Mouse (Mus musculus) heart, embryonic 15.5 days (tissue): Measurements from ENCODE around the gene Slc27a3. TPM values are rescaled to one million over a fixed set of nuclear protein-coding genes. Genes with fewer than 3 reads are reported as not detected.

ENCODE experiments used
- ATAC-seq: fragments of 200-750 bp; cut with Nextera tagmentation; replicated peaks from 2 replicates; pipeline ENCODE4 v1.8.0; 2017; ENCODE audit warnings: low read depth, moderate TSS enrichment; ENCODE audit not compliant: insufficient number of reproducible peaks, insufficient read depth, low FRiP score
- H3K27ac ChIP-seq: fragments of 300-500 bp; sonication (generic); 2 replicates; pipeline ENCODE4 v1.5.1; 2015; ENCODE audit warnings: mild to moderate bottlenecking, inconsistent platforms
- H3K27me3 ChIP-seq: fragments of 300-500 bp; sonication (generic); 2 replicates; pipeline ENCODE4 v1.6.1; 2015; ENCODE audit warnings: inconsistent platforms
- H3K36me3 ChIP-seq: fragments of 300-500 bp; sonication (generic); 2 replicates; pipeline ENCODE4 v1.6.1; 2015; ENCODE audit warnings: mild to moderate bottlenecking, inconsistent platforms
- H3K4me1 ChIP-seq: fragments of 300-500 bp; sonication (generic); replicated peaks from 2 replicates; pipeline ENCODE4 v1.6.1; 2015; ENCODE audit warnings: inconsistent platforms
- H3K4me2 ChIP-seq: fragments of 300-500 bp; sonication (generic); 2 replicates; pipeline ENCODE4 v1.6.1; 2015; ENCODE audit warnings: inconsistent platforms, mild to moderate bottlenecking, moderate library complexity
- H3K4me3 ChIP-seq: fragments of 300-500 bp; sonication (generic); 2 replicates; pipeline ENCODE4 v1.5.1; 2015; ENCODE audit warnings: mild to moderate bottlenecking, inconsistent platforms
- H3K9ac ChIP-seq: fragments of 300-500 bp; sonication (generic); 2 replicates; pipeline ENCODE4 v1.6.1; 2015; ENCODE audit warnings: mild to moderate bottlenecking, inconsistent platforms
- H3K9me3 ChIP-seq: fragments of 300-500 bp; sonication (generic); replicated peaks from 2 replicates; pipeline ENCODE4 v1.6.1; 2016; ENCODE audit warnings: inconsistent platforms
- WGBS: fragments of 180-500 bp; shearing (Covaris S2); methylation state at CpG from one replicate; pipeline ENCODE4 v1.1.7; 2015; ENCODE audit warnings: mixed read lengths; 5-methylcytosine and 5-hydroxymethylcytosine counted together
- polyA plus RNA-seq: library from polyadenylated mRNA; unstranded; fragments of >200 nt; fragmentation: Nextera tagmentation; extraction: Ambion mirVana; gene quantifications from 2 replicates; pipeline ENCODE4 v1.2.1, GENCODE M21; 2015

Slc27a3 gene
- polyA plus RNA-seq, 1 experiment from 2014 or later, result 4.8 TPM

DNA sequence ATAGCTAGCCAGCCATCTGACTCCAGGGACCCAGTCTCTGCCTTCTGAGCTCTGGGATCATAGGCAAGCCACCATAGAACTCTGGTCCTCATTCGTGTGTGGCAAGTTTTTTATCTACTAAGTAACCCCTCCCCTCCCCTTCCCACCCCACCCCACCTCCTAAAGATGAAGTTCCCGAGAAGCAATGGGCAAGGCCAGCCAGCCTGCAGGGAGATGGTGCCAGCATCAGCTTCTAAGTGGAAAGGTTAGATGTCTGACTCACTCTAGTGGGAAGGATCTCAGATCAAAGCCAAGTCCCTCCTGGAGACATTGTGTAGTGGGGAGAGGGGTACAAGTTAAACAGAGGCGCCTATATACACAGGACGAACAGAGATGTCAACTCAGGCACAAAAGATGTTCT, 1.3 kb upstream of the Slc27a3 start:
- Histone ChIP-seq H3K4me3 (no peak overlapping the region), H3K9ac (no peak overlapping the region), H3K36me3 (peaks cover 46% of the 10 kb centered on the region), H3K4me1 (peaks cover 39% of the 10 kb centered on the region), H3K27ac (0 out of 2 replicates have a peak overlapping the region, but pooled peaks have one; percentile 70), H3K4me2 (no peak overlapping the region), H3K9me3 (no peaks in the 10 kb centered on the region), H3K27me3 (0 out of 2 replicates have a peak, but pooled peaks cover 6% of the 10 kb centered on the region)
- ATAC-seq, result no peak
- WGBS, result 56% methylated on average over 4 of the region's 4 CpGs

DNA sequence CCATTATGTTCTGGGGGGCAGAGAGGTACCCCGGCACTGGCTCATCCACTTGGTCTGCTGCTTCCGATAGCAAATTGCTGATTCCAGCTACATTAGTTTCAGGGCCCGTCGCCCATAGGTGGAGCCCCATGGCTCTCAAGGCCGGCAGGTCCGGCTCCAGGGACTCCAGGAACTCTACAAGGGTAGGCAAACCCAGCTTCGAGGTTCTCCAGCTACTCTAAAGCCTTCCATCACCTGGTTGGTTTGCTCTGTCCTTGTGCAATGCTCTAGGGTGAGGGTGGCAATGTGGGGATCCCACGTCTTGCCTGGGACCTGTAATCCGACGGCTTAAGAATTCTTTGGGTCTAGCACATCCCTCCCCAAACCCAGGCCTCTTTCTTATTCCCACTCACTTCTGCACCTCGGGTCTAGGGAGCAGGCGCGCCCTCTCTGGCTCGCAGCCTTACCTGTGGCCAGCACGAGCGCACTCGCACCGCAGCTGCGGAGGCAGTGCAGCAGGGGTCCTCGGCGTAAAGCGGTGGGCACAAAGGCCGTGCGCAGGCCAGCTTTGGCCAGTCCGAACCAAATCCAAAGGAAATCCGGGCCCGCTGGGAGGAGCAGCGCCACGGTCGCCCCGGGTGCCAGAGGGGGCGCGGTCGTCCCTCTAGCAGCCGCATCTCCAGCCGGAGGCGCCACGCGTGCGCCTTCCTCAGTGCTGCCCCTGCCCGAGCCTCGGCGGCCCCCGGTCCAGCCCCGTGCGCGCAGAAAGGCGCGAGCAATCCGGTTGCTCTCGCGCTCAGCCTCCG, 820 bp downstream of the Slc27a3 start:
- Histone ChIP-seq H3K4me3 (peak overlapping the region; percentile 59), H3K4me1 (peaks cover 39% of the 10 kb centered on the region), H3K36me3 (peaks cover 29% of the 10 kb centered on the region), H3K4me2 (peak overlapping the region; percentile 92), H3K9me3 (no peaks in the 10 kb centered on the region), H3K27me3 (0 out of 2 replicates have a peak, but pooled peaks cover 6% of the 10 kb centered on the region), H3K27ac (peak overlapping the region; percentile 70), H3K9ac (peak overlapping the region; percentile 62)
- 4% methylated on average over 53 of the region's 53 CpGs for WGBS
- peak; percentile 47 for ATAC-seq

DNA sequence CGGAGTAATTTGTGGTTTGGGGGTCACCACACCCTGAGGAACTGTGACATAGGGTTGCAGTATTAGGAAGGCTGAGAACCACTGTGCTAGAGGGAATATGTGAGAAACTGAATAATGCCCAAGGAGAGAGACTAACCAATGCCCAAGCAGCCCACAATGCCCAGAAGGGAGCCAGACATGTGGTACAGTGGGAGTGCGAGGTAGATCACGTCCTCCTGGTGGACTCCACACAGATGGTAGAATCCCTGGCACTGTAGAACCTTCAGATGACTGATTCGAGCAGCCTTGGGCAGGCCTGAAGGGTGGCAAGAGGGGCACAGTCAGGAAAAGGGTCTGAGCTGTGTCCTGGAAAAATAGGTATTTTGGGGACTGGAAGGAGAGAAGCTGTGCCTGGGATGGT, 1.5 kb downstream of the Slc27a3 start:
- Histone ChIP-seq H3K9me3 (no peaks in the 10 kb centered on the region), H3K4me2 (peak overlapping the region; percentile 92), H3K27me3 (0 out of 2 replicates have a peak, but pooled peaks cover 6% of the 10 kb centered on the region), H3K36me3 (peaks cover 22% of the 10 kb centered on the region), H3K9ac (no peak overlapping the region), H3K27ac (no peak overlapping the region), H3K4me3 (peak overlapping the region; percentile 59; the same call in 1 of the 2 replicates), H3K4me1 (peaks cover 39% of the 10 kb centered on the region)
- no peak for ATAC-seq
- WGBS, result 87% methylated on average over 4 of the region's 4 CpGs

DNA sequence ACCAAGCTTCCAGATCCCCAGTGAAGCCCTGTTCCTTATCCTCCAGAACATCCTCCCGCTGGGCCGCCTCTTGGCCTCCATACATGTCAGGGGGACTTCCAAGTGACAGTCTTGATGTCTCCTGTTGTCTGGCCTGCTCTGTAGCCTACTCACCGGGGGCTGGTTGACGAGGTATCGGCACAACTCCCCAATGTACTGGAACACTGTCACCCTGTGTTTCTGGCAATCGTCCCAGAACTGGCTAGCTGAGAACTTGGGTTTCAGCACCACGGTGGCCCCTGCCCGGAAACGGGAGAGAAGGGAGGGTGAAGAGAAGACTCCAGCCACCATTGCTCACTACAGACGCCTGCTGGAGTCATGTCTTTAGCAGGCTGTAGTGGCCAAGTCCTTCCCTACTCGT, 2.3 kb downstream of the Slc27a3 start:
- H3K9ac ChIP-seq, result no peak overlapping the region
- ATAC-seq, result no peak

DNA sequence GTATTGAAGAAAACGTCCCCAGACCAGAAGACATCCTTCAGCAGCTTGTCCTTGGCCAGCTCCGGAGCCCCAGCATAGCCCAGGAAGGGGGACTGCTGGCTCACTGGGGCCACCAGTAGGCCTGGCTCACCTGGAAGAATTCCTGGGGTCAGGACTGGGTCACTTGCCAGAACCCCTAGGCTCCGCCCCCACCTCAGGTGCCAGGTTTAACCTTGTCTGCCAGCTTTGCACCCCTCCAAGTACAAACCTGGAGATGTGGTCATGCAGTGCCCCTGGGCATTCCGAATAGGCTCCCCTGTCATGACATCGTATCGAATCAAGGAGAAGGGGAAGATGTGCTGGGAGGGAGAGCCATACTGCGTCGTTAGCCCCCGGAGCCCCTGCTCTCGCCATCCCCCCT, 2.9 kb downstream of the Slc27a3 start:
- Histone ChIP-seq H3K4me2 (no peak overlapping the region), H3K27ac (no peak overlapping the region), H3K9ac (no peak overlapping the region), H3K9me3 (no peaks in the 10 kb centered on the region), H3K36me3 (peaks cover 8% of the 10 kb centered on the region), H3K4me3 (no peak overlapping the region), H3K27me3 (0 out of 2 replicates have a peak, but pooled peaks cover 6% of the 10 kb centered on the region), H3K4me1 (peaks cover 39% of the 10 kb centered on the region)
- ATAC-seq, result no peak
- WGBS, result 92% methylated on average over 10 of the region's 10 CpGs

More for the DNA sequence above, 2.3 kb downstream of the Slc27a3 start:
- H3K4me1 ChIP-seq, result peaks cover 39% of the 10 kb centered on the region
- peak overlapping the region; percentile 92; the same call in 1 of the 2 replicates for H3K4me2 ChIP-seq
- 0 out of 2 replicates have a peak, but pooled peaks cover 6% of the 10 kb centered on the region for H3K27me3 ChIP-seq
- no peak overlapping the region; the same call in 1 of the 2 replicates for H3K4me3 ChIP-seq
- 41% methylated on average over 11 of the region's 11 CpGs for WGBS
- H3K36me3 ChIP-seq, result peaks cover 15% of the 10 kb centered on the region
- H3K9me3 ChIP-seq, result no peaks in the 10 kb centered on the region
- no peak overlapping the region for H3K27ac ChIP-seq

DNA sequence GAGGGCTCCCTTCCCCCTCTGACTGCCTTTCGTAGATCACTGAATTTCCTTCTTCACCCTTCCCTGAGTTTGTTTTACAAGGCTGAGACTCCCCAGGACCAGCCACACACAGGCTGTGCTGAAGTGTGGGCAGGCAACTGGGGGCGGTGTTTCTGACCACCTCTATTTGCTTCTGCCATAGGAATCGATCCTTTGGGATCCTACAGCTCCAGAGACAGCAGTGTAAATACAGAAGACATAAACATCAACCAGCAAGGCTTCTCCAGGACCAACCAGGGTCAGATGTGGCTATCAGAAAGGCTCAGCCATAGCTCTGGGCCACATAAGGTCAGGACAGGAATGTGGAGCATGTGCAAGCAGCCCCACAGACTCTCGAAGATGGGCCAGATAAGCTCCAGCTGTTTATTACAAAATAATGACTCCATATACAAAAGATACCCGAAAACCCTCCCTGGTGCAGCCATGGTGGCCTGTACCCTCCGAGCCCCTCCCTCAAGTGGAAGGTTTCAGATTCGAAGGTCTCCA, 4.8 kb downstream of the Slc27a3 start:
- H3K36me3 ChIP-seq, result peaks cover 3% of the 10 kb centered on the region; the same call in 1 of the 2 replicates
- peaks cover 30% of the 10 kb centered on the region for H3K4me1 ChIP-seq
- no peak overlapping the region for H3K27ac ChIP-seq
- 62% methylated on average over 7 of the region's 7 CpGs for WGBS
- H3K4me3 ChIP-seq, result no peak overlapping the region
- no peak overlapping the region for H3K9ac ChIP-seq
- 0 out of 2 replicates have a peak, but pooled peaks cover 6% of the 10 kb centered on the region for H3K27me3 ChIP-seq
- H3K9me3 ChIP-seq, result no peaks in the 10 kb centered on the region
- no peak overlapping the region for H3K4me2 ChIP-seq
- no peak for ATAC-seq

DNA sequence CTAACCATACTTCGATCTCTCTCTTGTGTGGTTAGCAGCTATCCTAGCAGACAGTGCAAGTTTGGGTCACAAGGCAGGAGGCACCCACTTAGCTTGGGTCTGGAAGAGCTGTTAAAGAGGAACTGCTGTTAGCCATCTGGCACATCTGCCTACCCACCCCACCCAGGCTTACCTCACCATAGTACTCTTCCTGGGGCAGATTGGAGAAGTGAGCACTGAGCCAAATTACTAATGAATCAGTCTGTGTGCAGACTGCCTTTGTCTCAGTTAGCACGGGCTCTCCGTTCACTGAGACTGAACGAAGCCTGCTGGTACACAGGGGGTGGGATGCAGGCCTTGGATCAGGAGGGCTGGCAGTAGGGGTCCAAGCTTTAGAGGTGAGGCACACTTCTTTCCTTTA, 6.0 kb downstream of the Slc27a3 start:
- no peak overlapping the region for H3K4me2 ChIP-seq
- WGBS, result 87% methylated on average over 4 of the region's 4 CpGs
- peaks cover 3% of the 10 kb centered on the region; the same call in 1 of the 2 replicates for H3K36me3 ChIP-seq
- H3K4me1 ChIP-seq, result peaks cover 19% of the 10 kb centered on the region
- H3K27me3 ChIP-seq, result 0 out of 2 replicates have a peak, but pooled peaks cover 6% of the 10 kb centered on the region
- no peak overlapping the region for H3K9ac ChIP-seq
- no peak overlapping the region for H3K27ac ChIP-seq
- no peaks in the 10 kb centered on the region for H3K9me3 ChIP-seq
- no peak for ATAC-seq
- H3K4me3 ChIP-seq, result no peak overlapping the region

DNA sequence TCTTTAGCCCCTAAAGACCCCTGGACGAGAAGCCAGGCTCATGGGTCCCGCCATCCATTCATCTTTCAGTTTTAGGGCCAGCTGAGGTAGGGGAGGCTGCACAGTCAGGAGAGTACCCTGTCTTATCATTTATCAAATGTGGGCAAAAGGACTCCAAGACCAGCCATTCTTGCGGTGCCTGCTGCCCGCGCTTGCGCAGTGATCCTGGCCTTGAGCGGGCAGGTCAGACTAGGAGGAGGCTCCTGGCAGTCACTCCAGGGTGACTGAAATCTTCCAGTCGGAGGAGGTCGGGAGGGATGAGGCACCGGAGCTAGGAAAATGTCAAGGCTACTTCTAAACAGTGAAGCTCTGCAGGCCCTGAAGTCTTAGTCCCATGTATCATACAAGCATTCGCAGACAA, 8.0 kb downstream of the Slc27a3 start:
- H3K9me3 ChIP-seq, result no peaks in the 10 kb centered on the region
- 67% methylated on average over 11 of the region's 11 CpGs for WGBS
- ATAC-seq, result no peak
- H3K4me1 ChIP-seq, result no peaks in the 10 kb centered on the region
- no peaks in the 10 kb centered on the region for H3K27me3 ChIP-seq
- H3K36me3 ChIP-seq, result peaks cover 3% of the 10 kb centered on the region; the same call in 1 of the 2 replicates
- no peak overlapping the region for H3K4me2 ChIP-seq
- no peak overlapping the region for H3K4me3 ChIP-seq
- no peak overlapping the region for H3K27ac ChIP-seq
- no peak overlapping the region for H3K9ac ChIP-seq

DNA sequence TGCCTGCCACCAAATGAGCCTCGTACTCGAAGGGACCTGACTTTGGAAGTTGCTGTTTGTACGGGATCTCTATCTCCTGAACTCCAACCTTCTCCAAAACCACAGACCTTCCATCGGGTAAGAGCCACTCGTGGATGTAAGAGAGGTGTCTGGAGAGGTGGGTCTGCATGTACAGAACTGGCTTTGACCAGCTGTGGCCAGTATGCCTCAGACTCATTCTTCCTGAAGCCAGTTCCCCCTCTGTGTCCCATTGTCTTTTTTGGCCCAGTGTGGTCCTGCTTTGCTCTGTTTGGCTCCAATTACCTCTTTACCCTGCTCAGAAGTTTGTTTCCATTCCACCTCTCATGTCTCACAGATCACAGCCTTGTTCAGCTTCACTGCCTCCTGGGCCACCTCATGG, 11.2 kb downstream of the Slc27a3 start:
- no peaks in the 10 kb centered on the region for H3K36me3 ChIP-seq
- H3K4me2 ChIP-seq, result no peak overlapping the region
- no peaks in the 10 kb centered on the region for H3K4me1 ChIP-seq
- H3K4me3 ChIP-seq, result no peak overlapping the region
- ATAC-seq, result no peak
- 78% methylated on average over 5 of the region's 5 CpGs for WGBS
- no peaks in the 10 kb centered on the region for H3K27me3 ChIP-seq
- H3K27ac ChIP-seq, result no peak overlapping the region
- no peaks in the 10 kb centered on the region for H3K9me3 ChIP-seq
- H3K9ac ChIP-seq, result no peak overlapping the region

DNA sequence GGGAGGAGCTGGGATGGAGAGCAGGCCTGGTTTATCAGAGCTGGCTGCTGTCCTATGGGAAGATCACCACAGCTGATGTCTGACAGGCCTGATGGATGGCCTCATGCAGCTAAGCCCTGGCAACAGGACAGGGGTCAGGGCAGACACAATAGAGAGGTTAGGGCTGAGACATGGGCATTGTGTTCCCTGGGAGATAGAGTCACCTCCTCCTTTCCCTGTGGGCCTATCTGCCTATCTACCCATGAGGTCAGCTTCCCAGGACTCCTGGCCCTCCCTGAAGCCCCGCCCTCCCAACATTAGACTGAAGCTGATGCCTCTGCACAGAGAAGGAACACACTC, 13.5 kb downstream of the Slc27a3 start:
- Histone ChIP-seq H3K9me3 (no peaks in the 10 kb centered on the region), H3K4me2 (no peak overlapping the region), H3K4me1 (no peaks in the 10 kb centered on the region), H3K27me3 (no peaks in the 10 kb centered on the region), H3K4me3 (no peak overlapping the region), H3K9ac (no peak overlapping the region), H3K27ac (no peak overlapping the region), H3K36me3 (no peaks in the 10 kb centered on the region)
- ATAC-seq, result no peak; the same call in 1 of the 2 replicates
- WGBS, result 69% methylated on average over 1 of the region's 1 CpGs

DNA sequence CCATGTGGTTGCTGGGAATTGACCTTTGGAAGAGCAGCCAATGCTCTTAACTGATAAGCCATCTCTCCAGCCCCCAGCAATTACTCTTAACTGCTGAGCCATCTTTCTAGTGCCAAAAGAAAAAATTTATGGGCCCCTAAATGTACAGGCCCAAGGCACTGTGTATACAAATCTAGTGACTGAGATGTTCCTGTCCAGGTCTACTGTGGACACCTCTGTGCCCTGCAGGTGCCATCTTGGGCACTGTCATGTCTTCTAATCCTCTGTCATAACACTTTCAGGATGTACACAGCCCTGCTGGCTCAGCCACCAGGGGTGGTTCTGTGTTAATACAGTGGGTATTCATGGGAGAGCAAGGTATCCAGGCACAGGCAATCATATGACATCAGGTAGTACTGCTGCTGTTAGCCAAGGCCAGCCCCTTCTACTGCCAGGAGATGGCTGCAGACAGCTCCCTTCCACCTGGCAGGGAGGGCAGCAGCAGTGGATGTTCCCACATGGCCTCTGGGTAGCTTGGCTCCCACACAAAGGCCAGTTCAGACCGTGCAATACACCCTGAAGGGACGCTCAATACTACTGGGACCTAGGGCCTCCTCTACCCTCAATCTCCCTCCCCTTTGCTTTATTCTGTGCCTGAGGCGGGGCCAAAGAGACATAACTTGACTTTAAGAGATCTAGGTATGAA, 14.0 kb downstream of the Slc27a3 start:
- Histone ChIP-seq H3K9me3 (no peaks in the 10 kb centered on the region), H3K4me1 (no peaks in the 10 kb centered on the region), H3K27ac (no peak overlapping the region), H3K4me3 (no peak overlapping the region), H3K36me3 (no peaks in the 10 kb centered on the region), H3K9ac (no peak overlapping the region), H3K4me2 (no peak overlapping the region), H3K27me3 (no peaks in the 10 kb centered on the region)
- 65% methylated on average over 3 of the region's 3 CpGs for WGBS
- no peak for ATAC-seq
